Mouse (Mus musculus) CH12F3 (cell line): ENCODE data around the gene Adamtsl4.

ENCODE experiments used
- in situ Hi-C: fragments of 300-500 bp; cut with MboI; formaldehyde crosslinking; loops from 2 replicates; pipeline ENCODE4 v1.14.3; 2020; ENCODE audit warnings: low sequenced_read_pairs

Adamtsl4 gene

DNA sequence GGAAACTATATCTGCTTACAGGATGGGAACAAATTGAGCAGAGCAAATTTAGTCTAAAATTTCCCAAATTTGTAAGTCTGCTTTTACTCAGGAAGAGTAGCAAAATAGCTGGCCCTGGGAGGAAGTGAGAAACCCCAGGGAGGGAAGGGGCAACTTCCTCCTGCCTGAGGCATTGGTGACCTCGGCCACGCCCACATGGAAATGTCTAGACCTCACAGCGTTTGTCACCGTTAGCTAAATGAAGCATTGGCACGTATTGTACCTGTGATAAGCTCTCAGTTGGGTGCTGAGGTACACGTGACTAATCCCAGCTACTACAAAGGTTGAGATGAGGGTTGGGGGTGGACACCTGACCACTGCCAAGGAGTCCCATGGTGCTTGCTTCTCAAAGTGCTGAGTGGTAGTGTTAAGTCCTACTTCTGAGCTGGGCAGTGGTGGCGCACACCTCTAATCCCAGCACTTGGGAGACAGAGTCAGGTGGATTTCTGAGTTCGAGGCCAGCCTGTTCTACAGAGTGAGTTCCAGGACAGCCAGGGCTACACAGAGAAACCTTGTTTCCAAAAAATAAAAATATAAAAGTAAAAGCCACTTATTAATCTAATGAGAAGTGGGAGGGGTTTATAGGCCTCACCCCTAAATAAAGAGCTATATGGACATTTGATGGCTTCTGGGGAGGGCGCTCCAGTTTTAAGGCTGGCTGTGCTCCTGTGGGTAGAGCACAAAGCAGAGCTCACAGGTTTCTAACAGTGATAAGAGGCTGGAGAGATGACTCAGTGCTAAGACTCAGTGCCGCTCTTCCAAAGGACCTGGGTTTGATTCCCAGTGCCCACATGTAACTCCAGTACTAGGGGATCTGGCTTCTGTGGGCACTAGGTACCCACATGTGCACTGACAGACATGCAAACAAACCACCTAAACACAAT is 42.1 kb downstream of the Adamtsl4 start:
- in situ Hi-C loops: no loop called here

DNA sequence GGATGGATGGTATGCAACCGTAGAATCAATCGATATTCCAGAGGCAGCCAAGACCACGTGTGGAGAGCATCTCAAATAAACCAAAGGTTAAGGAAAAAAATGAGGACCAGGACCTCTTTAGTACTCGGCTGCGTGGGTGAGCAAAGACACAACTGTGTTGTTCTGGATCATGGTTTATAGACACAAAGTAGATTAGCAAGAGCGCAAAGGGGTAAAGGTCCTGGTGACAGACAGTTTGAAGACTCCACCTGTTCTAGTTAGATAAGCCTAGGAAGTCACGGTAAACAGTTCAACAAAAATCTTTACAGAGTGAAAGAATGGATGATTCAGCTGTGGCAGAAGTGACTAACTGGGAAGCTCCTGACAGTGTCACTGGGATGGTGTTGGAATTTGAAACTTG is 44.6 kb downstream of the Adamtsl4 start:
- in situ Hi-C loops: no loop called here

DNA sequence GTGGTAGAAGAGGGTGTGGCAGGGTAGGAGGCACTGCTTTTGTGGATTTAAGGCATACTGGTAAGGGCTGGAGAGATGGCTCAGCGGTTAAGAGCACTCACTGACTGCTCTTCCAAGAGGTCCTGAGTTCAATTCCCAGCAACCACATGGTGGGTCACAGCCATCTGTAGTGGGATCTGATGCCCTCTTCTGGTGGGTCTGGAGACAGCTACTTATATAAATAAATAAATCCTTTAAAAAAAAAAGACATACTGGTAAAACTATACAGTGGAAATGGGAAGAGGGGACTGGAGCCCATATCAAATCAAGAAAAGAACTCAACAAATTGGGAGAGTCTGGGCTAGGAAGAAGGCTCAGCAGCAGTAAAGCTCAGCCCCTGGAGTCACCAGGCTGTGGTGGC is 48.0 kb downstream of the Adamtsl4 start:
- in situ Hi-C loops: no loop called here

DNA sequence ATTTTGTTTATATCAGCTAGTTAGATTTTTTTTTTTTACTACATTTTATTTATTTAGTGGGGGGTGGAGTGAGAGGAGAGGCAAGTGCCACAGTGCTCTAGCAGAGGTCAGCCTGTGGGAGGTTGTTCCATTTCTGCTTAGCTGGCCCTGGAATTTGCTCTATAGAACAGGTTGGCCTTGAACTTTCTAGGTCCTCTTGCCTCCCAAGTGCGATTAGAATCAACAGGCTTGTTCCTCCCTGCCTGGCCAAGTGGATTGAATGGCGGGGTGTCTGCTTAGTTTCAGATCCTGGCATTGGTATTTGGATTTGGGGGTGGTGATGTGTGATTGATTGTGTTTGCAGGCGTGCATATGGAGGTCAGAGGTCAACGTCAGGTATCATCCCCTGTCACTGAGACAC is 51.6 kb downstream of the Adamtsl4 start:
- in situ Hi-C loops: no loop called here

DNA sequence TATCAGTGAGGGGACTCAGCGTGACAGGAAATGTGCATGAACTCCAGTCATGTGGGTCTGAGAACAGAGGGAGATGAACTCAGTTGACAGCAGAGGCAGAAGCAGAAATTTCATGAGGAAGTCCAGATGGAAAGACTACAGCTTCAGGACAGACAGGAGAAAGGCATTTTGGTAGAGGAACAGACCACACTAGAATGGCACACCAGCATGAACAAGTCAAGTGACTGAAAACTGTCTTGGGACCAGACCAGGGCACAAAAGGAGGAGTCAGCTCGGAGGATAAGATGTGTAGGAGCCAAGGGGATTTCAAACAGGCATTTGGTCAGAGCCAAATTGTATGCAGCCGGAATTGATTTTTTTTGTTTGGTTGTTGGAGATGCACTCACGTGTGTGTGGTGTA is 52.1 kb downstream of the Adamtsl4 start:
- in situ Hi-C loops: no loop called here

DNA sequence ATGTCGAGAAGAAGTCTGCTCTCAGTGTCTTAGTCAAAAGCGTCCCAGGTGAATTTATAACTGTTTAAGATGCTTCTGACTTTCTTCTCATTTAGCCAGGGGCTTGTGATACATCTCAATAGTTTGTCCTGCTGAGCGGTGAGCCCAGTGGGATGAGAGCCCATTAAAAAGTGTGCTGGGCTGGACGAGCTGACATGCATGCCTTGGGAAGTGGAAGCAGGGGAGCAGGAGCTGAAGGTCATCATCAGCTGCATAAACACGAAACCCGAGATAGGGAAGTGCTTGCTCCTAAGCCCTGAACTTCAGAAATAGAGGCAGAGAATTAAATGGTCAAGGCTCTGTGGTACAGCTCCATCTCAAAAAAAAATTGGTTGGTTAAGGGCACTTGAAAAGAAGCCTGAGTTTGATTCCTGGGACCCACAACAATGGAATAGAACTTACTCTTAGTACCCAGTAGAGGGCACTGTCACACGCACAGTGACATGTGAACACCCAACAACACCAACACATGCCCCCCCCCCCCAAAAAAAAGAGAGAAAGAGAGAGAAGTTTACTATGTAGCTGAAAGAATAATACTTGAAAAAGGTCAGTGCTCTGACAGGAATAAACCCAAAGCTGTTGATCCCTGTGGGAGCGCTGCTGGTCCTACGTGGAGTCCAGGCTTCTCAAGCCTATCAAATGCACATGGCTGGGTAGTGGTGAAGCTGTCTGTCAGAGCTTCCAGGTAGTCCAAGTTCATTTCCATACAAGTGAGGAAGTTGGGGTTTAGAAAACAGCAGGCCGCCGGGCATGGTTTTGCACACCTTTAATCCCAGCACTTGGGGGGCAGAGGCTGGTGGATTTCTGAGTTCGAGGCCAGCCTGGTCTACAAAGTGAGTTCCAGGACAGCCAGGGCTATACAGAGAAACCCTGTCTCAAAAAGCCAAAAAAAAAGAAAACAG is 54.8 kb downstream of the Adamtsl4 start:
- in situ Hi-C loops: no loop called here

DNA sequence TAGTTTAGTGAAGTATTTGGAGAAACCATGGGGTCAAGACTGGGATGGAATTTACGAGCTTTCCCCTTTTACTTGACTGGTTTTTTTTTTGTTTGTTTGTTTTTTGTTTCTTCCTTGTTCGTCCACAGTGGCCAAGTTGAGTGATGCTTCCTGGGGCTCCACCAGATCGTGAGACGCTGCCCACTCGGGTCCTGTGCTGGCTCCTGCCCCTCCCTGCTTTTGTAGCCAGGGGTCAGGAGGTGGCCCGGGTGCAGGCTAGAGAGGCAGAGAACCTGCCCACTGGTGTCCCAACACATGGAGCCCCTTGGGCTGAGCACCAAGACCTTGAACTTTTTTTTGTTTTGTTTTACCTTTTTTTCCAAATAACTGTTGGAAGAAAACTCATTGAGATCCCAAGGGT is 56.4 kb downstream of the Adamtsl4 start:
- in situ Hi-C loops: no loop called here

DNA sequence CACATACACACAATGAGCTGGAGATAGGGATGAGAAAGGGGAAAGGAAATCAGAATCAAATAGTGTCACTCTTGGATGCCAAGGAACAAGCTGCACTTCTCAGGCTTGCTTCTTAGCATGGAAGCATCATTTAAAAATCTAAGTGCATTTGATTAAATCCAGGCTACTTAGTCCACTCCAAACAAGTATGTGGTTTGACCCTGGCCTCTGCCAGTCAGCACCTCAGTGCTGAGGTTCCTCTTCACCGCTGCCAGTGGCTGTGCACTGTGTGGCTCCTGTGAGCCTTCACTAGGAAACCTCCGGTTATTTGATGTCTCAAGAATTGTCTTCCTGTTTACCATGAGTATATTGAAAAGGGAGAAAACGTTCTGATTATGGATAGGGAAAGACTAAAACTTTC is 56.9 kb downstream of the Adamtsl4 start:
- in situ Hi-C loops: no loop called here

DNA sequence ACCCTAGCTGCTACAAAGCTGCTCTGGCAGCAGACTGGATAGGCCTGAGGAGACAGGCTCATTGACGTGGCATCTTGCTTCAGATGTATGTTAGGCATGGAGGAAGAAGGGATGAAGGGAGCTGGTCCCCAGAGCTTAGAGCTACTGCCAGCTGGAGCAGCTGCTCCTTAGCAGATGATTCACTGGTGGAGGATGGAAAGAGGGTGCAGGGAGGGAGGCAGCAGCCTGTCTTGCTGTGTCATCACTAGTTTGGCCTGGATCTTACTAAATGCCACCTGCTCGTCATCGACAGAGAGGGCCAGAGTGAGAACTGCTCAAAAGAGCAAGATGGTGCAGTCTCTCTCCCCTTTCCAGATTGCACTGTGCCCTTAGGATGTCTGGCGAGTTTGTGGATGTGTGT is 58.0 kb downstream of the Adamtsl4 start:
- in situ Hi-C loops: no loop called here

DNA sequence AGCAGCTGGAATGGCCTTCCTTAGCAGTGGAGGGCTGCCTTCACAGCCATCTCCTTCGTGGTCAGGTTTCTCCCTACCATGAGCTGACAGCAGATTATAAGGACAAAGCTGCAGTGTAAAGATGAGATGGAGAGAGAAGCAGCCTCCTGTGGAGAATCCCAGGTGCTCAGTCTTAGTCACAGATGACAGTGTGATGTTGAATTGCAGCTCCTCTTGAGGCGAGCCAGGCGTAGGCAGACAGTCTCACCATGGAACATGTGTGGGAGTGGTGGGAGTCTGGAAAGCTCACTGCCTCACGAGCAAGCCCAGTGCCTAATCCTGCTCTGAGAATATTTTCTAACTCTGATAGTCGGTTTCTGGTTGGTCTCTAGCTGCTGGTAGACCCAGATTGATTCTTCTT is 60.0 kb downstream of the Adamtsl4 start:
- in situ Hi-C loops: no loop called here
